Mouse (Mus musculus) left cerebral cortex, postnatal 14 days (tissue): ENCODE measurements around the gene Pear1. TPM values are rescaled to one million over a fixed set of nuclear protein-coding genes. Genes with fewer than 3 reads are reported as not detected.

Experiments used
- DNase-seq, 2 experiments: peaks; one replicate each; pipeline ENCODE4 v3.0.0; 2021 to 2022; ENCODE audit warnings: low spot score in 2 of 2, mixed read lengths in 1 of 2
- intact Hi-C: fragments of 180-260 bp; cut with DNase I; formaldehyde crosslinking; loops from one replicate; pipeline ENCODE4 v1.15.1; 2025
- total RNA-seq, 2 experiments: library from RNA; stranded (reverse); gene quantifications; 2 replicates each; pipeline ENCODE4 v1.2.3; 2021

Gene Pear1
- total RNA-seq, 2 experiments from 2014 or later, result 7.3 to 9.1 TPM

GRCm38 (mm10) chr3:87745036-87745659 is 79.0 kb downstream of the Pear1 start:
- intact Hi-C loops, result no loop called here
- DNase-seq, result no peak

- intact Hi-C loops, result no loop called here
- DNase-seq, result no peak
Measured at GRCm38 (mm10) chr3:87743927-87744326, 80.2 kb downstream of the Pear1 start.

GRCm38 (mm10) chr3:87742735-87743134 is 81.4 kb downstream of the Pear1 start:
- intact Hi-C loops, result no loop called here
- no peak for DNase-seq

GRCm38 (mm10) chr3:87742013-87742412 is 82.1 kb downstream of the Pear1 start:
- intact Hi-C loops, result no loop called here

GRCm38 (mm10) chr3:87738906-87739305 is 85.2 kb downstream of the Pear1 start:
- no peak for DNase-seq
- intact Hi-C loops, result no loop called here

More at GRCm38 (mm10) chr3:87742013-87742412, 82.1 kb downstream of the Pear1 start:
- no peak for DNase-seq

- no peak for DNase-seq
- intact Hi-C loops, result no loop called here
Measured at GRCm38 (mm10) chr3:87735335-87735734, 88.8 kb downstream of the Pear1 start.

- intact Hi-C loops, result no loop called here
- DNase-seq, result no peak
Measured at GRCm38 (mm10) chr3:87733984-87734761, 89.9 kb downstream of the Pear1 start.

- no peak for DNase-seq
- intact Hi-C loops, result no loop called here
Measured at GRCm38 (mm10) chr3:87733098-87733497, 91.0 kb downstream of the Pear1 start.

- intact Hi-C loops, result no loop called here
- DNase-seq, result no peak
Measured at GRCm38 (mm10) chr3:87728696-87729095, 95.4 kb downstream of the Pear1 start.

- intact Hi-C loops, result no loop called here
- no peak for DNase-seq
Measured at GRCm38 (mm10) chr3:87726191-87726590, 97.9 kb downstream of the Pear1 start.

GRCm38 (mm10) chr3:87725396-87726160 is 98.5 kb downstream of the Pear1 start:
- intact Hi-C loops, result no loop called here
- no peak for DNase-seq

- intact Hi-C loops, result no loop called here
- no peak for DNase-seq
Measured at GRCm38 (mm10) chr3:87724556-87724955, 99.5 kb downstream of the Pear1 start.

GRCm38 (mm10) chr3:87718525-87718924 is 105.6 kb downstream of the Pear1 start:
- intact Hi-C loops, result no loop called here

More at GRCm38 (mm10) chr3:87718525-87718924, 105.6 kb downstream of the Pear1 start:
- DNase-seq, result no peak

Other genes with a start within 250 kb of the Pear1 start
- gene Arhgef11, start 206.7 kb downstream of the Pear1 start, total RNA-seq, result 10 to 100 TPM; 53.5 to 53.8 TPM
- gene Lrrc71, start 75.7 kb downstream of the Pear1 start, total RNA-seq, result under 1 TPM; 0.21 to 0.55 TPM
- gene Ntrk1, start 29.1 kb downstream of the Pear1 start, total RNA-seq, result under 1 TPM in 1 of 2 experiments, not detected in 1; 0.61 TPM
- gene Insrr, start 27.4 kb downstream of the Pear1 start, total RNA-seq, result under 1 TPM; 0.57 to 0.66 TPM
- gene Sh2d2a, start 22.4 kb upstream of the Pear1 start, total RNA-seq, result not detected
- 10 to 100 TPM; 64.4 to 65.9 TPM for gene Prcc, start 61.3 kb upstream of the Pear1 start, total RNA-seq
- 100 to 1,000 TPM; 130 to 139 TPM for gene Hdgf, start 82.0 kb upstream of the Pear1 start, total RNA-seq
- 10 to 100 TPM; 45.5 to 48.5 TPM for gene Mrpl24, start 95.2 kb upstream of the Pear1 start, total RNA-seq
- gene Isg20l2, start 106.0 kb upstream of the Pear1 start, total RNA-seq, result 10 to 100 TPM; 14.3 to 15.2 TPM
- gene Rrnad1, start 106.4 kb upstream of the Pear1 start, total RNA-seq, result 10 to 100 TPM; 17.7 to 19.0 TPM
- gene Crabp2, start 124.4 kb upstream of the Pear1 start, total RNA-seq, result 1 to 10 TPM; 5.4 to 5.9 TPM
- gene Nes, start 146.8 kb upstream of the Pear1 start, total RNA-seq, result 10 to 100 TPM; 10.1 to 10.4 TPM
- gene Bcan, start 175.9 kb upstream of the Pear1 start, total RNA-seq, result 100 to 1,000 TPM; 297 to 331 TPM
- 1 to 10 TPM; 1.3 TPM for gene Hapln2, start 203.3 kb upstream of the Pear1 start, total RNA-seq
- gene Gpatch4, start 218.8 kb upstream of the Pear1 start, total RNA-seq, result 10 to 100 TPM; 15.5 to 16.5 TPM
- 10 to 100 TPM; 60.8 to 64.2 TPM for gene Naxe, start 234.2 kb upstream of the Pear1 start, total RNA-seq